Mouse (Mus musculus): ENCODE measurements around the gene Cdc42se2.

DNA sequence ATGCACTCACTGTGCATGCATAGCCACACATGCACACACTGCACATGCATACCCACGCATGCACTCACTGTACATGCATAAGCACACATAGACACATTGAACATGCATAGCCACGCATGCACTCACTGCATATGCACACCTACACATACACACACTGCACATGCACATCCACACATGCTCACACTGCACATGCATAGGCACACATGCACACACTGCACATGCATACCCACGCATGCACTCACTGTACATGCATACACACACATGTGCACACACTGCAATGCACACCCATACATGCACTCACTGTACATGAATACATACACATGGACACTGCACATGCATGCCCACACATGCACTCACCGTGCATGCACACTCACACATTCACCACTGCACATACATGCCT is 4.0 kb upstream of the Cdc42se2 start:
- TF ChIP-seq MAX (IDR thresholded peaks at IDR 0.05; ENCODE audit: low read length), result no peak
- TF ChIP-seq KAT2A (IDR thresholded peaks at IDR 0.05; ENCODE audit: insufficient replicate concordance, low read length), result no peak
- TF ChIP-seq SMC3 (IDR thresholded peaks at IDR 0.05; ENCODE audit: low read depth, low read length), result no peak
- TF ChIP-seq POLR2AphosphoS2 (IDR thresholded peaks at IDR 0.05; ENCODE audit: low read depth, low read length), result no peak
- no peak for TF ChIP-seq CTCF (conservative IDR thresholded peaks at IDR 0.05 in 1 of 2, IDR thresholded peaks at IDR 0.05 in 1 of 2; ENCODE audit: low read depth in 2 of 2, low read length in 2 of 2)
- TF ChIP-seq TBP (conservative IDR thresholded peaks at IDR 0.05; ENCODE audit: low read depth, low read length), result no peak
- TF ChIP-seq MEF2A (IDR thresholded peaks at IDR 0.05; ENCODE audit: borderline replicate concordance, low read depth, low read length), result no peak
